ENCODE assay signal across 8 mouse cellular contexts in the genomic region with DNA sequence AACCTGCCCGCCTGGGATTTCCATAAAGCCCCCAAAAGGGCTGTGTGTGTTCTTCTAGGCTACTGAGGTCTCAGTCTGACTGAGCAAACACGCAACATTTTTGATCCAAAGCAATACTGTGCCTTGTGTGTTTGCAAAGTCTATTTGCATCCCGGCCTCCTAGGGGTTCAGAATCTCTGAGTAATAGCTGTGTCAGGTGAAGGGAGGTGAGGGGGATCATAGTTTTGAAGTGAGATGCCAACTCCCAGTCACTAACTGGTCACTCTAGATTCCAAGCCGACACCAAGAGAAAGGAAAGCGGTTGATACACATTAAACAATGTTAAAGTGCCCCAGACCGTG. TPM values are rescaled to one million over a fixed set of nuclear protein-coding genes. Genes with fewer than 3 reads are reported as not detected.
DNase-seq lines count a peak whose midpoint lies in the region; ATAC-seq and TF ChIP-seq lines count a peak whose summit lies in the region.

No protein-coding gene starts in this region.

- no peak for TF ChIP-seq POLR2A in cerebellum, adult 2 months (IDR thresholded peaks at IDR 0.05; ENCODE audit: borderline replicate concordance, insufficient read depth, low read length)
- TF ChIP-seq POLR2A in testis, adult 2 months (IDR thresholded peaks at IDR 0.05; ENCODE audit: control insufficient read depth, low read depth, low read length): no peak

- H3K9me3 ChIP-seq in liver, embryonic 12.5 days (replicated peaks): no peaks in the 10 kb centered on the region

- H3K27ac ChIP-seq in cerebellum, adult 2 months (ENCODE audit: insufficient read depth, low read length): peak overlapping the region; percentile 69
- H3K27ac ChIP-seq in testis, adult 2 months (ENCODE audit: control insufficient read depth, insufficient read depth, low read depth, low read length): peak overlapping the region; percentile 90
- H3K27ac ChIP-seq in liver, embryonic 12.5 days: peak overlapping the region; percentile 89

- H3K27me3 ChIP-seq in cerebellum, adult 2 months (ENCODE audit: control insufficient read depth, insufficient read depth, low read length): no peaks in the 10 kb centered on the region
- H3K27me3 ChIP-seq in testis, adult 2 months (ENCODE audit: control insufficient read depth, insufficient read depth, low read length): no peaks in the 10 kb centered on the region
- H3K27me3 ChIP-seq in liver, embryonic 12.5 days (replicated peaks): no peaks in the 10 kb centered on the region

- WGBS in cerebellum, adult 2 months: 12% methylated on average over 6 of the region's 6 CpGs
- 35% methylated on average over 6 of the region's 6 CpGs for WGBS in liver, embryonic 12.5 days (ENCODE audit: insufficient replicate concordance)

- no peaks in the 10 kb centered on the region for H3K36me3 ChIP-seq in testis, adult 2 months (ENCODE audit: control insufficient read depth, insufficient read depth, low read length)
- H3K36me3 ChIP-seq in liver, embryonic 12.5 days: peaks cover 8% of the 10 kb centered on the region

- H3K4me2 ChIP-seq in liver, embryonic 12.5 days: peak overlapping the region; percentile 94

- peaks cover 6% of the 10 kb centered on the region; the same call in 1 of the 2 replicates for H3K4me1 ChIP-seq in cerebellum, adult 2 months (ENCODE audit: control insufficient read depth, insufficient read depth, low read length)
- peaks cover 2% of the 10 kb centered on the region; the same call in 1 of the 2 replicates for H3K4me1 ChIP-seq in testis, adult 2 months (ENCODE audit: control insufficient read depth, insufficient read depth, low read length)
- H3K4me1 ChIP-seq in liver, embryonic 12.5 days: peaks cover 43% of the 10 kb centered on the region

- no peak for ATAC-seq in liver, embryonic 12.5 days

- TF ChIP-seq CTCF in cerebellum, adult 2 months (IDR thresholded peaks at IDR 0.05; ENCODE audit: borderline replicate concordance, insufficient read depth, low read depth, low read length): no peak
- TF ChIP-seq CTCF in testis, adult 2 months (IDR thresholded peaks at IDR 0.05; ENCODE audit: control insufficient read depth, insufficient read depth, insufficient replicate concordance, low read depth, low read length): no peak

- H3K4me3 ChIP-seq in cerebellum, adult 2 months (replicated peaks; ENCODE audit: insufficient read depth, low read depth, low read length): peak overlapping the region; percentile 62
- H3K4me3 ChIP-seq in testis, adult 2 months (ENCODE audit: control insufficient read depth, low read depth, low read length): peak overlapping the region; percentile 95
- H3K4me3 ChIP-seq in liver, embryonic 12.5 days: peak overlapping the region; percentile 69

- intact Hi-C loops in left cerebral cortex, postnatal 10 days (cut with DNase I): loop anchor here (2.0 kb wide), 1 partner anchor 49 kb away; no protein-coding TSS in a partner anchor

- peak overlapping the region; percentile 81 for H3K9ac ChIP-seq in liver, embryonic 12.5 days

- no peak for DNase-seq in cerebellum, adult 2 months
- DNase-seq in cerebellum, postnatal 14 days: no peak
- no peak for DNase-seq in testis, postnatal 10 days (ENCODE audit: low spot score)
- DNase-seq in left cerebral cortex, postnatal 10 days (ENCODE audit: extremely low spot score in 1 of 2, low spot score in 2 of 2): no peak
- no peak for DNase-seq in ovary, adult 18-20 months (ENCODE audit: low spot score)
- DNase-seq in frontal cortex, postnatal 10 days (ENCODE audit: low spot score in 2 of 2): no peak

RNA-seq across cellular contexts. Expression of a gene that starts 6.3 kb away (rescaled TPM):
- polyA plus RNA-seq in cerebellum, adult 2 months (2012; rRNA removed): 105 and 107 TPM in 2 replicates
- polyA plus RNA-seq in testis, adult 2 months (2012; rRNA removed): 10.5 and 12.7 TPM in 2 replicates
- polyA plus RNA-seq in liver, embryonic 12.5 days (2016; fragmentation: Nextera tagmentation; extraction: Ambion mirVana): 21.2 and 21.3 TPM in 2 replicates
- total RNA-seq in left cerebral cortex, postnatal 10 days (2021): 100 to 1,000 TPM; 177 to 178 TPM

RNA-seq across cellular contexts. Expression of a gene that starts 51.0 kb away (rescaled TPM):
- 31.4 and 31.9 TPM in 2 replicates for polyA plus RNA-seq in cerebellum, adult 2 months (2012; rRNA removed)
- 0.30 and 0.35 TPM in 2 replicates for polyA plus RNA-seq in testis, adult 2 months (2012; rRNA removed)
- 2.6 and 2.9 TPM in 2 replicates for polyA plus RNA-seq in liver, embryonic 12.5 days (2016; fragmentation: Nextera tagmentation; extraction: Ambion mirVana)
- total RNA-seq in left cerebral cortex, postnatal 10 days (2021): 10 to 100 TPM; 74.9 to 84.1 TPM
